Mouse (Mus musculus) layer of hippocampus, adult 9-10 months (tissue): ENCODE data around the gene Zbtb16.

ENCODE experiments used
- DNase-seq: peaks from one replicate; pipeline ENCODE4 v3.0.0; 2022; ENCODE audit warnings: low spot score

The Zbtb16 gene

GRCm38 (mm10) chr9:48707134-48707823 lies 128.7 kb downstream of the Zbtb16 start:
- DNase-seq = no peak

GRCm38 (mm10) chr9:48701296-48701695 lies 134.7 kb downstream of the Zbtb16 start:
- DNase-seq = no peak

- no peak for DNase-seq
Measured at GRCm38 (mm10) chr9:48700871-48701270, 135.2 kb downstream of the Zbtb16 start.

GRCm38 (mm10) chr9:48697470-48697815 lies 138.6 kb downstream of the Zbtb16 start:
- no peak for DNase-seq

GRCm38 (mm10) chr9:48696731-48697469 lies 139.1 kb downstream of the Zbtb16 start:
- DNase-seq = no peak

- no peak for DNase-seq
Measured at GRCm38 (mm10) chr9:48696330-48696729, 139.7 kb downstream of the Zbtb16 start.

GRCm38 (mm10) chr9:48695796-48696195 lies 140.2 kb downstream of the Zbtb16 start:
- DNase-seq = no peak

GRCm38 (mm10) chr9:48694616-48695061 lies 141.4 kb downstream of the Zbtb16 start:
- no peak for DNase-seq

GRCm38 (mm10) chr9:48693696-48694095 lies 142.3 kb downstream of the Zbtb16 start:
- no peak for DNase-seq

- DNase-seq = no peak
Measured at GRCm38 (mm10) chr9:48689718-48689980, 146.4 kb downstream of the Zbtb16 start.

GRCm38 (mm10) chr9:48688859-48689717 lies 146.9 kb downstream of the Zbtb16 start:
- no peak for DNase-seq

GRCm38 (mm10) chr9:48687891-48688290 lies 148.1 kb downstream of the Zbtb16 start:
- no peak for DNase-seq

GRCm38 (mm10) chr9:48685721-48686120 lies 150.3 kb downstream of the Zbtb16 start:
- DNase-seq = no peak

- DNase-seq = no peak
Measured at GRCm38 (mm10) chr9:48684144-48684543, 151.9 kb downstream of the Zbtb16 start.

GRCm38 (mm10) chr9:48681193-48681592 lies 154.8 kb downstream of the Zbtb16 start:
- no peak for DNase-seq

- no peak for DNase-seq
Measured at GRCm38 (mm10) chr9:48678426-48679358, 157.3 kb downstream of the Zbtb16 start.

- no peak for DNase-seq
Measured at GRCm38 (mm10) chr9:48675151-48675790, 160.8 kb downstream of the Zbtb16 start.

- DNase-seq = no peak
Measured at GRCm38 (mm10) chr9:48674359-48675015, 161.5 kb downstream of the Zbtb16 start.

- DNase-seq = no peak
Measured at GRCm38 (mm10) chr9:48673804-48674203, 162.2 kb downstream of the Zbtb16 start.

- DNase-seq = no peak
Measured at GRCm38 (mm10) chr9:48673213-48673612, 162.8 kb downstream of the Zbtb16 start.

- no peak for DNase-seq
Measured at GRCm38 (mm10) chr9:48671841-48672240, 164.2 kb downstream of the Zbtb16 start.
